Mouse (Mus musculus): ENCODE results near the gene Cant1. TPM values are rescaled to one million over a fixed set of nuclear protein-coding genes. Genes with fewer than 3 reads are reported as not detected.
"Not testable (repeated sequence)": the region's sequence is repeated elsewhere in the genome, so short reads cannot be mapped to it uniquely, and the experiment has no call there.

Cant1 gene
- polyA plus RNA-seq, 1 experiment, result 55.9 TPM

DNA sequence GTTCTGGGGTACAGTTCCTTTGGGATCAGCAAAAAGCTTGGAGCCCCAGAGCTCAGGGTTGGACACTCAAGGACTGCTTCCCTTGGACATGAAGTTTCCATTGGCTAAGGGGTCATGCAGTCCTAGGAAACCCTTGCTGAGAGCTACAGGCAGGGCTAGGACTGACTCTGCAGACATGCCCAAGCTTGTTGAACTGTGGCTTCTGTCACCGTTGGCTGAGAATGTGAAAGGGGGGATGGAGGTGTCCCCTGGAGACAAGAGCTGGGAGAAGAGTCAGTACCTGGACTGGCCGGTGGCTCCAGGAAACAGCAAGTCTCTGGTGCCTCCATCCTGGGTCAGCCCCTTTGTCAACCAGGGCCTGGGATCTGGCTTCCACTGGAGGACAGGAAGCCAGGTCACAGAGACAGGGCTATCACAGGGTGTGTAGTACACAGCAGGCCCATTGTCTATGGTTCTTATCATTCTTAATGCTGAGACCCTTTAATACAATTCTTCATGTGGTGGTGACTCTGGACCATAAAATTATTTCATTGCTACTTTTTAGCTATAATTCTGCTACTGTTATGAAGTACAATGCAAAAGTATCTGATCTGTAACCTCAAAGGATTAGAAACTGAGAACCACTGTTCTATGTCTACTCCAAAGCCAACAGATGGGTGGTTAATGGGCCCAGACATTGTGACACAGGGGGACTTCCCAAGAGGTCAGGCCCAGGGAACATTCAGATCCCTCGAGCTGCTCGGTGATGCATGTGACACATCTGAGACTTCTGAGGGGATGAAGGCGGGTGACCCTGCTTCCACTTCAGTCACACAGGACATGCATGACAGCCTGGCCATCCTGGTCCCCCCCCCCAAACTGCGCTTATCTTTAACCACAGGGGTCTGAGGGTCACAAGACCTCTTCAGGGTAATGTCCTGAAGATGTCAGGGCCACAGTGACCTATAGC lies 14.7 kb downstream of the Cant1 start:
- H3K4me1 ChIP-seq (ENCODE audit: control insufficient read depth, insufficient read depth, low read length), result peaks cover 19% of the 10 kb centered on the region
- TF ChIP-seq CTCF (IDR thresholded peaks at IDR 0.05; ENCODE audit: insufficient read depth, low read length) (no peak), POLR2A (IDR thresholded peaks at IDR 0.05; ENCODE audit: borderline replicate concordance, extremely low read depth, low read depth, low read length) (no peak)
- WGBS, result 65% methylated on average over 6 of the region's 6 CpGs
- no peak for DNase-seq
- no peak overlapping the region for H3K4me3 ChIP-seq (replicated peaks; ENCODE audit: extremely low read depth, low read depth, low read length)

DNA sequence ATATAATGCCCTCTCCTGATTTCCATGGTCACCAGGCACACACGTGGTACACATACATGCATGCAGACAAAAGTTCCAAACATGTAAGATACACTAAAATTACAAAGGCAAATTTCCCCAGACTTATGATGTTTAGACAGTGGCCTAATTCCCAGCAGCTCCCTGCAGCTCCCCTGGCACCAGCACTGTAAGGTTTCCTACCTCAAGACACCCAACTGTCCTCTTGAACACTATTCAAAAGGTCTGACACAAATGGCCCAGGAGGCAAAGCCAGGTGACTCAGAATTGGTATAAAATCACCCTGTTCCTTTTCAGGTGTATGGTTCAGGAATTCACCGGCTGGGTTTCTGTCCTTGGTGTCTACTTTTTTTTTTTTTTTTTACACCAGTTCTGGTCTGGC lies 15.7 kb downstream of the Cant1 start:
- no peak for TF ChIP-seq POLR2A (IDR thresholded peaks at IDR 0.05; ENCODE audit: borderline replicate concordance, extremely low read depth, low read depth, low read length)
- TF ChIP-seq CTCF (IDR thresholded peaks at IDR 0.05; ENCODE audit: insufficient read depth, low read length), result no peak
- 93% methylated on average over 2 of the region's 2 CpGs for WGBS
- no peak for DNase-seq
- H3K4me1 ChIP-seq (ENCODE audit: control insufficient read depth, insufficient read depth, low read length), result peaks cover 19% of the 10 kb centered on the region
- H3K4me3 ChIP-seq (replicated peaks; ENCODE audit: extremely low read depth, low read depth, low read length), result no peak overlapping the region

DNA sequence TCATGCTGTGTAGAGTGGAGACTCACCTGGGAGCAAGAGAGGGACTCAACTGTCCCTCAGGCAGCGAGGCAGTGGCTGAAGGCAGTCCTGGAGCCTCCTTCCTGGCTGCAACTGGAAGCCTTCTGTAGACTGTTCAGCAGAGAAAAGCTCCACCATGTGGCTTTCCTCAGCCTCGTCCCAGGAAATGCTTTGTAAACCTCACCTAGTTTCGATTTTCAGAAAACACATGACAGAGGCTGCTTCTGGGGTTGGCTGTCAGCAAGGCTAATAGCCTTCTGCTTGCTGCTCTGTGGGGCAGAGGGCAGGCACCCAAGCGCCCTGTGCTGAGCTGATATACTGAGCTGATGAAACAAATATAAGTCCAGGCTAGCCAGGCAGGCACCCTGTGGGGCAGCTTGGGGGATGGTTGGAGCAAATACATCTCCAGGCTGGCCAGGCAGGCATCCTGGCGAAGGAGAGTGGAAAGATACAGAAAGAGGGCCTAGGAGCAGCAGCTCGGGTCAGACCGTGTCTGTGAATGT lies 17.1 kb downstream of the Cant1 start, which contains the start of gene Lgals3bp:
Lgals3bp (minus strand) TSS at position 333 of the 521 bp plus-strand sequence.
- 13% methylated on average over 7 of the region's 7 CpGs for WGBS
- Histone ChIP-seq H3K4me3 (replicated peaks; ENCODE audit: extremely low read depth, low read depth, low read length) (peak within 1 kb of the TSS; percentile 46), H3K4me1 (ENCODE audit: control insufficient read depth, insufficient read depth, low read length) (peaks cover 19% of the 10 kb centered on the region)
- TF ChIP-seq CTCF (IDR thresholded peaks at IDR 0.05; ENCODE audit: insufficient read depth, low read length), result peak; percentile 26; the same call in 1 of the 2 replicates
- peak; percentile 63; the same call in 1 of the 2 replicates for TF ChIP-seq POLR2A (IDR thresholded peaks at IDR 0.05; ENCODE audit: borderline replicate concordance, extremely low read depth, low read depth, low read length)
- peak; percentile 48 for DNase-seq

DNA sequence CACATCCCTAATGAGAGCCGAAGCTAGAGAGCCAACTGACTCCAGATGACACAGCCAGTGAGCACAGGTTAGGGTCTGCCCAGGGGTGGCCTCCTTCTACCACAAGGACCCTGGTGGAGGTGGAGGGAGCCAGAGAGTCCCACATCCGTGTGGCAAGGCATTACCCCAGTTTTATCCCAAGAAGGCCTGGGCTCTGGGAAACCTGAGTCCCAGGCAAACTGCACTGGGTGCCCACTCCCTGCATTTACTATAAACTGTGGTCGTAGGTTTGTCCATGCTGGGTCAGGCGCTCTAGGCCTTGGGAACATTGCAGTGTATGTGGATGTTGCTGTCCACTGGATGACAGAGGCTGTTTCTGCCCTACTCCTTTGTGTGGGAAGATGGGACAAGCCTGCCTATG lies 17.7 kb downstream of the Cant1 start:
- Histone ChIP-seq H3K4me1 (ENCODE audit: control insufficient read depth, insufficient read depth, low read length) (peaks cover 19% of the 10 kb centered on the region), H3K4me3 (replicated peaks; ENCODE audit: extremely low read depth, low read depth, low read length) (peak overlapping the region; percentile 43)
- DNase-seq, result no peak
- TF ChIP-seq POLR2A (IDR thresholded peaks at IDR 0.05; ENCODE audit: borderline replicate concordance, extremely low read depth, low read depth, low read length) (no peak), CTCF (IDR thresholded peaks at IDR 0.05; ENCODE audit: insufficient read depth, low read length) (no peak)
- 52% methylated on average over 4 of the region's 4 CpGs for WGBS

DNA sequence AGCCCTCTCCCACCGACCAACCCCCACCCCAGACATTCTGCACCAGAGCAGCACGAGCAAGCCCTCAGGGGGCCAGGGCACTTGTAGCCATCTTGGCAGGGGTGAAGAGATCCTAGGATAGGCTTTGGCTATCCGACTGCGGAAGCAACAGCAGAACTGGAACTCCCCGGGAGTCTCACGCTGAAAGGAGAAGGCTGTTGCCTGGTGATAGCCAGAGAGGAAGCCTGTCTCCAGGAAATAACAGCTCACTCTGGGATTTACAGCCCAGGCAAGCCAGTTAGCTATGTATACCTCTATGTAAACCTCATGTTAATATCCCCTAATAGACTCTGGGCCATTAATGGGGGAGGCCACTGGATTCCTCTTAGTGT lies 18.3 kb downstream of the Cant1 start:
- 4% methylated on average over 6 of the region's 6 CpGs for WGBS
- TF ChIP-seq POLR2A (IDR thresholded peaks at IDR 0.05; ENCODE audit: borderline replicate concordance, extremely low read depth, low read depth, low read length) (no peak; the same call in 1 of the 2 replicates), CTCF (IDR thresholded peaks at IDR 0.05; ENCODE audit: insufficient read depth, low read length) (no peak)
- Histone ChIP-seq H3K4me3 (replicated peaks; ENCODE audit: extremely low read depth, low read depth, low read length) (peak overlapping the region; percentile 2), H3K4me1 (ENCODE audit: control insufficient read depth, insufficient read depth, low read length) (peaks cover 19% of the 10 kb centered on the region)
- no peak for DNase-seq

DNA sequence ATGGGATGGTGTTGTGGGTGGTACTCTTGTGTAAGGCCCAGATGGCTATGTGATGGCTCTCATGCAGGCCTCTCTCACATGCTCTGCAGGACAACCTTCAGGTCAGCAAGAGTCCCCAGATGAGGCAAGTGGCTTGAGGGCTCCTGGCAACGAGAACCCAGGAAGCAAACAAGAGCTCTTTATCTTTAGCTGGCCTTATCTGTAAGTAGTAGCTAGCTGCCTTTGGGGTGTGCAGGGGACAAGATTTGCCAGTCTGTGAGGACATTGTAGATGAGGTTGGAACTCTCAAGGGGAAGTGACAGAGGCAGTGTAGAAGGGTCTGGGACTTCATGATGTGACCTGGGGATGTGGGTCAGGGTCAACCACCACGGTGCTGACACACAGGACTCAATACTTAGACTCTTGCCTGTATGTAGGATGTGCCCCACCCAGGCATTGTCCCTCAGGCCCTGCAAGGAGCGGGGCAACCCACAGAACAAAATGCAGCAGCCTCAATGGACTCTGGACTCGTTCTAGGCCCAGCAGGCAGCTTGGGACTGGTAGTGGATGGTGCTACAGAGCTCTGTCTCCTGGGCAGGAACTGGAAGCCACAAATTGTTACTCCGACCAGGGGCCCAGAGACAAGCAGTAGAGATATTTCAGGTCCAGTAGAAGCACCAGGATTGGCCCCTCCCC lies 18.9 kb downstream of the Cant1 start:
- DNase-seq, result no peak
- peaks cover 19% of the 10 kb centered on the region for H3K4me1 ChIP-seq (ENCODE audit: control insufficient read depth, insufficient read depth, low read length)
- H3K4me3 ChIP-seq (replicated peaks; ENCODE audit: extremely low read depth, low read depth, low read length), result peak overlapping the region; percentile 21
- WGBS, result 33% methylated on average over 5 of the region's 5 CpGs
- no peak for TF ChIP-seq CTCF (IDR thresholded peaks at IDR 0.05; ENCODE audit: insufficient read depth, low read length)
- 0 out of 2 replicates have a peak, but pooled peaks have one; percentile 22 for TF ChIP-seq POLR2A (IDR thresholded peaks at IDR 0.05; ENCODE audit: borderline replicate concordance, extremely low read depth, low read depth, low read length)

DNA sequence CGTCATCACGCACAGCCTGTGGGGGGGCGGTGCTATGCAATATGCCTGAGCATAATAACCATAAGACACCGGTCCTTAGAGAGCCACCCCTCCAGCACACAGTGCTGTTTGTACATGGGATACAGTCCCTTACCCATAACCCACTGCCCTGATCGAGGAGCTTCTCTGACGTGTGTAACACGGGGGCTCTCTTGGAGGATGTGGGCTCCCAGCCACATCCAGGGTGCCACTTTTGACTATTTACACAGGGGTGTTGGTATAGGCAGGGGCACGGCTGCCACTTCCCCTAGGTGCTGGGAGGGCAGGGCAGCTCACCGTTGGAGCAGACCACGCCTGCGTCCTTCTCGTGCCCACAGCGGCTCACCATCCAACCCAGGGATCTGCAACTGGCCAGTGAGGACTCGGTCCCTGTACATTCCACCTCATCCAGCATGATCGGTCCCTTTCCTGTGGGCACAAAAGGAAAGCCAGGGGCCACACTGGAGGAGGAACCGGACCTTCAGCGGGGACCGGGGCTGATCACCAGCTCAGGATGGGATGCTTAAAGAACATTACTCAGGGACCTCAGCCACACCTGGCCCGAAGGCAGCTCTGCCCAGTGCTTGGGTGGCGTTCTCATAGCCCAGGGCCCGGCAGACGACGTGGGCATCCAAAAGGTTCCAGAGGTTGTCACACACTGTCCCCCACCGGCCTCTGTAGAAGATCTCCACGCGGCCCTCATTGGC lies 20.9 kb downstream of the Cant1 start:
- 87% methylated on average over 26 of the region's 26 CpGs for WGBS
- no peak overlapping the region for H3K4me3 ChIP-seq (replicated peaks; ENCODE audit: extremely low read depth, low read depth, low read length)
- no peak for DNase-seq
- no peak for TF ChIP-seq CTCF (IDR thresholded peaks at IDR 0.05; ENCODE audit: insufficient read depth, low read length)
- H3K4me1 ChIP-seq (ENCODE audit: control insufficient read depth, insufficient read depth, low read length), result peaks cover 19% of the 10 kb centered on the region

DNA sequence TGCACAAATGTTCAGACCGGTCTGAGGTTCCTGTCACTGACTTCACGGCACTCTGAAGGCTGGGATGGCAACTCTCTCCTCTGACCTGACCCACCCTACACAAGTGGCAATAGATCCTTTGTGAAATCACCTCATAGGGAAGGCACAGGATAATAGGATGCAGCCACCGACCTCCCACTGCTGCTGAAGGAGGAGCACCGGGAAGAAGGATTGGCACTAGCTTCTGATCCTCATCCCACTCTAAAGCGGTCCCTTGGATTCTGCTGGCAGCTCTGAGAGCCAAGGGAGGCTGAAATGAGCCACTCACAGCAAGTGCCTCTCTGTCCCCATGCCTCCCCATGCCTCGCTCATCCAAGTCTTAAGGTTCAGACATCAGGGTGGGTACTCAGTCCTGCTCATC lies 24.3 kb downstream of the Cant1 start:
- TF ChIP-seq POLR2A (IDR thresholded peaks at IDR 0.05; ENCODE audit: borderline replicate concordance, extremely low read depth, low read depth, low read length), result no peak
- no peak overlapping the region for H3K4me3 ChIP-seq (replicated peaks; ENCODE audit: extremely low read depth, low read depth, low read length)
- DNase-seq, result no peak
- H3K4me1 ChIP-seq (ENCODE audit: control insufficient read depth, insufficient read depth, low read length), result peaks cover 2% of the 10 kb centered on the region; the same call in 1 of the 2 replicates
- 64% methylated on average over 6 of the region's 6 CpGs for WGBS

DNA sequence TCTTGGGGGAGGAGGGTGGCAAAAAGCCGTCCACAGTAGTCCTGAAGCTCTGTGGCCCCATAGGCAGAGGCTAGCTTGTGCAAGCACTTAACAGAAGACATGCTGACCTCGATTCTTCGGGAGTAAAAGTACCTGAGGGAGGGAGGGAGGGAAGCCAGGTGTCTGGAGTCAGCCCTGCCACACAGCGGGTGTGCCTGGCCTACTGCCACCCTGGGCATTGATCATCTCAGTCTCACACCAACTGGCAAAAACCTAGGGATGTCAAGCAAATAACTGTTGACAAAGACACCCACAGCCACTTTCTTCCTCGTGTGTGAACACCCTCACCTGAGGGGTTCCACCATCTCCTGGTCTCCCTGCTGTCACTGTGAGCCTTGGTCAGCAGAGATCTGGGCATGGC lies 24.9 kb downstream of the Cant1 start:
- TF ChIP-seq CTCF (IDR thresholded peaks at IDR 0.05; ENCODE audit: insufficient read depth, low read length) (no peak), POLR2A (IDR thresholded peaks at IDR 0.05; ENCODE audit: borderline replicate concordance, extremely low read depth, low read depth, low read length) (no peak)
- no peak overlapping the region for H3K4me3 ChIP-seq (replicated peaks; ENCODE audit: extremely low read depth, low read depth, low read length)
- WGBS, result 66% methylated on average over 5 of the region's 5 CpGs

DNA sequence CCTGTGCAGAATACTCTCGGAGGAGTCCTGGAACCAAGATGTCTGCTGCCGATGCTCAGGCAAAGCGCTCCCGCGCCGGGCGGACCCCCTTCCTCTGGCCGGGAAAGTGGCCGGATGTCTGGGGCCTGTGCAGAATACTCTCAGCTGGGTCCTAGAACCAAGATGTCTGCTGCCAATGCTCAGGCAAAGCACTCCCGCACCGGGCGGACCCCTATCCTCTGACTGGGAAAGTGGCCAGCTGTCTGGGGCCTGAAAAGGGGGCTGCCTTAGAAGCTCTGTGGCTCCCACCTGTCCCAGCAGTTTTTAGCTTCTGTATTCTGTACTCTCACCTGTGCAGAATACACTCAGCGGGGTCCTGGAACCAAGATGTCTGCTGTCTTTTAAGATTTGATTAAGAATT lies 31.1 kb downstream of the Cant1 start:
- DNase-seq; H3K4me1 ChIP-seq (ENCODE audit: control insufficient read depth, insufficient read depth, low read length); H3K4me3 ChIP-seq (replicated peaks; ENCODE audit: extremely low read depth, low read depth, low read length): not testable (repeated sequence)
- 92% methylated on average over 13 of the region's 13 CpGs for WGBS

More for the DNA sequence above, 24.9 kb downstream of the Cant1 start:
- H3K4me1 ChIP-seq (ENCODE audit: control insufficient read depth, insufficient read depth, low read length), result no peaks in the 10 kb centered on the region
- no peak for DNase-seq
